Mouse (Mus musculus): ENCODE results near the gene Srsf5. TPM values are rescaled to one million over a fixed set of nuclear protein-coding genes. Genes with fewer than 3 reads are reported as not detected.
A peak's percentile ranks its signal among the peaks of the same experiment; 100 is the strongest.

Srsf5 gene
- 100 to 1,000 TPM; 438 to 465 TPM for polyA plus RNA-seq (2017; shearing (Covaris generic))

GRCm38 (mm10) chr12:80945334-80945995 lies at the start of gene Srsf5:
TSS of gene Srsf5 (plus strand) at chr12:80945504.
- ATAC-seq = peak; percentile 73

GRCm38 (mm10) chr12:80909631-80910030 lies 35.7 kb upstream of the Srsf5 start:
- no peak for ATAC-seq

- ATAC-seq = peak; percentile 54
These were observed 27.5 kb upstream of the Srsf5 start for GRCm38 (mm10) chr12:80917764-80918163.

GRCm38 (mm10) chr12:80921301-80921700 lies 24.0 kb upstream of the Srsf5 start:
- ATAC-seq = no peak

- ATAC-seq = no peak
These were observed 22.4 kb upstream of the Srsf5 start for GRCm38 (mm10) chr12:80922869-80923268.

- no peak for ATAC-seq
These were observed 21.7 kb upstream of the Srsf5 start for GRCm38 (mm10) chr12:80923602-80924001.

- no peak for ATAC-seq
These were observed 21.1 kb upstream of the Srsf5 start for GRCm38 (mm10) chr12:80924205-80924604.

- ATAC-seq = no peak
These were observed 19.4 kb upstream of the Srsf5 start for GRCm38 (mm10) chr12:80925919-80926318.

- ATAC-seq = no peak
These were observed 18.8 kb upstream of the Srsf5 start for GRCm38 (mm10) chr12:80926550-80926949.

GRCm38 (mm10) chr12:80927518-80927917 lies 17.8 kb upstream of the Srsf5 start:
- ATAC-seq = no peak

GRCm38 (mm10) chr12:80928881-80929280 lies 16.4 kb upstream of the Srsf5 start:
- no peak for ATAC-seq

GRCm38 (mm10) chr12:80930141-80930540 lies 15.2 kb upstream of the Srsf5 start:
- no peak for ATAC-seq

GRCm38 (mm10) chr12:80931402-80932140 lies 13.7 kb upstream of the Srsf5 start:
- no peak for ATAC-seq

- ATAC-seq = no peak
These were observed 12.4 kb upstream of the Srsf5 start for GRCm38 (mm10) chr12:80932865-80933264.

GRCm38 (mm10) chr12:80936751-80937150 lies 8.6 kb upstream of the Srsf5 start:
- ATAC-seq = no peak

GRCm38 (mm10) chr12:80937331-80938029 lies 7.8 kb upstream of the Srsf5 start:
- peak; percentile 32 for ATAC-seq

- ATAC-seq = peak; percentile 94
These were observed 6.7 kb upstream of the Srsf5 start for GRCm38 (mm10) chr12:80938642-80939041.

- ATAC-seq = peak; percentile 5
These were observed 6.1 kb upstream of the Srsf5 start for GRCm38 (mm10) chr12:80939165-80939564.

GRCm38 (mm10) chr12:80941886-80942285 lies 3.4 kb upstream of the Srsf5 start:
- ATAC-seq = no peak

GRCm38 (mm10) chr12:80943395-80943794 lies 1.9 kb upstream of the Srsf5 start:
- ATAC-seq = no peak

GRCm38 (mm10) chr12:80944204-80944603 lies 1.1 kb upstream of the Srsf5 start:
- ATAC-seq = no peak

- ATAC-seq = peak; percentile 1
These were observed 356 bp upstream of the Srsf5 start for GRCm38 (mm10) chr12:80944963-80945333.

GRCm38 (mm10) chr12:80945996-80946355 lies 672 bp downstream of the Srsf5 start:
- ATAC-seq = peak; percentile 85

GRCm38 (mm10) chr12:80948202-80948601 lies 2.9 kb downstream of the Srsf5 start:
- ATAC-seq = no peak
